Mouse (Mus musculus) embryonic fibroblast, embryonic 13.5 days (primary cell): ENCODE data around the gene Creb3l1. TPM values are rescaled to one million over a fixed set of nuclear protein-coding genes. Genes with fewer than 3 reads are reported as not detected.

Source experiments
- H3K27ac ChIP-seq: 2 replicates; pipeline ENCODE4 v1.5.1; 2012; ENCODE audit warnings: low read length, control low read depth, inconsistent platforms; ENCODE audit not compliant: insufficient read depth
- H3K4me1 ChIP-seq: 2 replicates; pipeline ENCODE4 v1.6.1; 2011; ENCODE audit warnings: low read length; ENCODE audit not compliant: control insufficient read depth, insufficient read depth
- H3K4me3 ChIP-seq: 2 replicates; pipeline ENCODE4 v1.5.1; 2011; ENCODE audit warnings: mild to moderate bottlenecking, control low read depth, low read length; ENCODE audit not compliant: insufficient read depth
- CTCF ChIP-seq: IDR thresholded peaks from 2 replicates; pipeline ENCODE4 v1.5.1; 2011; ENCODE audit warnings: mild to moderate bottlenecking, control low read depth, low read length, moderate library complexity, borderline replicate concordance; ENCODE audit not compliant: insufficient read depth
- POLR2A ChIP-seq: IDR thresholded peaks from 2 replicates; pipeline ENCODE4 v1.6.1; 2011; ENCODE audit warnings: low read depth, mild to moderate bottlenecking, control low read depth, low read length, moderate library complexity
- polyA plus RNA-seq: library from polyadenylated mRNA; stranded (reverse); fragments of >200 nt; gene quantifications from 2 replicates; pipeline ENCODE4 v1.2.4, GENCODE M21; 2011; ENCODE audit warnings: low read depth; ENCODE audit not compliant: missing spikeins, insufficient read length

Gene Creb3l1
- polyA plus RNA-seq, 1 experiment, result 119 TPM

GRCm38 (mm10) chr2:92007933-92008622, 16.2 kb downstream of the Creb3l1 start:
- H3K27ac ChIP-seq, result peak overlapping the region; percentile 99
- no peak for TF ChIP-seq CTCF
- TF ChIP-seq POLR2A, result peak; percentile 58
- peak overlapping the region; percentile 33 for H3K4me3 ChIP-seq
- peaks cover 39% of the 10 kb centered on the region for H3K4me1 ChIP-seq

GRCm38 (mm10) chr2:92006983-92007921, 17.1 kb downstream of the Creb3l1 start:
- Histone ChIP-seq H3K27ac (peak overlapping the region; percentile 99), H3K4me1 (peaks cover 34% of the 10 kb centered on the region), H3K4me3 (peak overlapping the region; percentile 30)
- TF ChIP-seq POLR2A, result peak; percentile 39; the same call in 1 of the 2 replicates
- TF ChIP-seq CTCF, result peak; percentile 53

GRCm38 (mm10) chr2:92006491-92006890, 17.8 kb downstream of the Creb3l1 start:
- Histone ChIP-seq H3K4me1 (peaks cover 29% of the 10 kb centered on the region), H3K4me3 (no peak overlapping the region), H3K27ac (peak overlapping the region; percentile 59)
- TF ChIP-seq CTCF (no peak), POLR2A (no peak)

GRCm38 (mm10) chr2:92004617-92005016, 19.7 kb downstream of the Creb3l1 start:
- peak overlapping the region; percentile 55 for H3K27ac ChIP-seq
- H3K4me1 ChIP-seq, result peaks cover 23% of the 10 kb centered on the region
- no peak for TF ChIP-seq POLR2A
- TF ChIP-seq CTCF, result no peak
- no peak overlapping the region for H3K4me3 ChIP-seq

- Histone ChIP-seq H3K4me1 (no peaks in the 10 kb centered on the region), H3K4me3 (no peak overlapping the region), H3K27ac (no peak overlapping the region)
- no peak for TF ChIP-seq POLR2A
These were observed 26.2 kb downstream of the Creb3l1 start for GRCm38 (mm10) chr2:91997905-91998608.

GRCm38 (mm10) chr2:91996006-91996405, 28.3 kb downstream of the Creb3l1 start:
- no peak overlapping the region for H3K27ac ChIP-seq
- H3K4me1 ChIP-seq, result no peaks in the 10 kb centered on the region
- H3K4me3 ChIP-seq, result no peak overlapping the region
- no peak for TF ChIP-seq CTCF
- TF ChIP-seq POLR2A, result no peak

- Histone ChIP-seq H3K4me1 (no peaks in the 10 kb centered on the region), H3K4me3 (no peak overlapping the region), H3K27ac (no peak overlapping the region)
- TF ChIP-seq CTCF, result no peak
- TF ChIP-seq POLR2A, result no peak
These were observed 30.9 kb downstream of the Creb3l1 start for GRCm38 (mm10) chr2:91993409-91993808.

- Histone ChIP-seq H3K4me1 (0 out of 2 replicates have a peak, but pooled peaks cover 2% of the 10 kb centered on the region), H3K4me3 (no peak overlapping the region), H3K27ac (no peak overlapping the region)
- no peak for TF ChIP-seq CTCF
- no peak for TF ChIP-seq POLR2A
These were observed 34.6 kb downstream of the Creb3l1 start for GRCm38 (mm10) chr2:91989750-91990149.

- Histone ChIP-seq H3K27ac (no peak overlapping the region), H3K4me1 (peaks cover 5% of the 10 kb centered on the region; the same call in 1 of the 2 replicates), H3K4me3 (no peak overlapping the region)
- TF ChIP-seq CTCF (peak; percentile 54; the same call in 1 of the 2 replicates), POLR2A (no peak)
These were observed 36.8 kb downstream of the Creb3l1 start for GRCm38 (mm10) chr2:91987542-91987941.

GRCm38 (mm10) chr2:91986071-91986470, 38.2 kb downstream of the Creb3l1 start:
- TF ChIP-seq POLR2A (no peak), CTCF (no peak)
- Histone ChIP-seq H3K27ac (no peak overlapping the region), H3K4me1 (peaks cover 5% of the 10 kb centered on the region; the same call in 1 of the 2 replicates), H3K4me3 (no peak overlapping the region)
